Mouse (Mus musculus): ENCODE data around the gene Ntn1.

The Ntn1 gene

DNA sequence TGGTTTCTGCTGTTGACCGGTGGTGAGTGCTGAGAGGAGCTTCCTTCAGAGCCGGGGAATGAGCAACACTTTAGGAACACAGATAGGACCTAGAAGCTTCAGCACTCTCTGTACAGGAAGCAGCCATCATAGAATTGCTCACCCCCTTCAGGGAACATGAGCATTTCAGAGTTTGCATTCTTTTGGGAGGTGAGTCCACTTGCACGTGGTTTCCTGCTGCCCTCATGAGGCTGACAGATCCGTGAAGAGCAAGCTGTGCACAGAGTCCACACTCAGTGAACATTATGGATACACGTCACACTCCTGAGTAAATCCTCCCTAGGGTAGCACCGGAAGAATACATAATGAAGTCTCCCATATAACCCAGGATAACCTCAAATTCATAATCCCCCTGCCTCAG, 205.5 kb downstream of the Ntn1 start:
- DNase-seq (ENCODE audit: low spot score in 2 of 2) = no peak

DNA sequence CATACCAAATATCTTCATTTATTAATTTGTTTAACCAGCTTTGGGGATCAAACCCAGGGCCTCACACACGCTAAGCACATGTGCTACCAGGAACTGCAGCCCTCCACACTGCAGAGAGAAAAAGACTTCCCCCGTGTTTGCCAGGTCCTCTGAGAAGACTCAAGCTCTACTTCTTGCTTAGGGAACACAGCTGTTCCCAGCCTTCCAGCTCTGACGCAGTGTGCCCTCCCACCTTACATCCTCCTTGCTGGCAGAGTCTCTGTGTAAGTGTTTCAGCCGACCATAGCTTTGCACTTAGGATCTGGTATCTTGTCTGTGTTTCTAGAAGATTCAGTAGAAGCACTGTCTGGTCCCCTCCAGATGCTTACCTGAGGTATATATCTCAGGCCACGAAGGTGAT, 209.8 kb downstream of the Ntn1 start:
- no peak for DNase-seq (ENCODE audit: low spot score in 2 of 2)

DNA sequence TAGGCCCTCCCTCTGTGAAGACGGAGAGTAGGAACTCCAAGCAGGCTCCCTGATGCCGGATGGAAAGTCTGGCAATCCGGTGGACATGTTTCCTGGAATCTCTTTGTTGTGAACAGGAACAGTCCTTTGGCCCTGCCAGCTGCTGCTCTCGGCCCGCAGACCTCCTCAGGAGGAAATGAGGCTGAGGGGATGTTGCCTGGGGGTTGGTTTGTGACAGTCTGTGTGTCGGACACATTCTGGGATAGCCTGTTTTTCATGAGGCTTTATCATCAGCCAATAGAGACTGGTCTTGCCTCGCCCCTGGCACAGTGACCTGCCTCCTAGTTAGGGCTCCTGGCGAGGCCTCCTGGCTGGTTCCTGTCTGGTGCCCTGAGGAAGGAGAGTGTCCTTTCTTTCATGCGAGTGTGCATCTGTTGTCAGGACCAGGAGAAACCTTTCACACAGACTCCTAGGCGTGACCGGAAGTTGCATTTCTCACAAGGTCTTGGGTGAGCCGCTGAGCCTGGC, 211.9 kb downstream of the Ntn1 start:
- DNase-seq (ENCODE audit: low spot score in 2 of 2) = no peak

DNA sequence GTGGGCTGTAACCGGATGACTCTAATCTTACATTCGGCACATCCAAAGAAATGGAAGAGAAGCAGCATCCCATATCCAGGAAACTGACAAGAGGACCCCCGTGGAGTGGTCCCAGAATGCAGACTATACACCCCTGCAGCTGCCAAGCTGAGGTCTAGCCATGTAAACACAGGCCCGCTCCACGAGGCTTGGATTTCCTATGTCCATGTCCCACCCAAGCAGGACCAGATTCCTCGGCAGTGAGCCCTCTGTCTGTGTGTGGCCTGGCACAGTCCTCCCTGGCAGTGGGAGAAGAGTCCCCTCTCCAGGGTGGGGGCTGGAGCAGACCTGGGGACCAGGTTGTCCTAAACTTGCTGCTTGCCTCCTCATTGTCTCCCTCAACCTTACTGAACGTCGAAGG, 213.4 kb downstream of the Ntn1 start:
- DNase-seq (ENCODE audit: low spot score in 2 of 2) = no peak

DNA sequence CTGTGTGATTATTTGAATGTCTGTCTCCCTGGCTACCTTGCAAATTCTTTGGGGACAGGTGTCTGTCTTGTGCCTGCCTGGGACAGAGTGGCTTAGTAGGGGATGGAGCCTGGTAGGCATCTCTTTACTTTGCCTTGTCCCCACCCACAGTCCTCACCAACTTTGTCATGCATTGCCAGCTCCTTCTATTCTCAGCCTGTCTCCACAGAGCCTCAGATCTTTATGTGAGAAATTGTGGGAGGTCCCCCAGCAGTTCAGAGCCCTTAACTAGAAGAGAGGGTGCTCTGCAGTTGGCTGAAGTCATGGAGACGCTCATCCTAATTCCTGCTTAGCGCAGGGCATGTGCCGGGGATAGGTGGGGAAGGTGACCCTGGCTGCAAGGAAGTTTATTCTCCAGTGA, 215.0 kb downstream of the Ntn1 start:
- DNase-seq (ENCODE audit: low spot score in 2 of 2) = no peak

DNA sequence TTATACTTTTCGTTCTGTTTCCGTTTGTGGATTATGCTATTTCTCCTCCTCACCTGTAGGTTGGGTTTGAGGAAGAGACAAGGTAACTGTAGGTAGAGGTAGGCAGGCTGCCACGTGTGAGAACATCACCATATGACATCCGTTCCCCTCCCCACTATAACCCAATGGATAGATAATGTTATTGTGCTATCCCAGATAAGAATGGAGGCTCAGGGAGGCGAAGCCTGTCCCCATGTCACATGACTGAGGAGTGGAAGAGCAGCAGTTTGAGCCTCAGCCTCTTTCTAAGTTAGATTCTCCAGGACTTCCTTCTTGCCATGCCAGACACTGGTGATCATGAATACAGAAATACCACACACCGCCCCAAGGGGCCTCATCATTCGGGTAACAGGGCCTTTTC, 223.2 kb downstream of the Ntn1 start:
- DNase-seq (ENCODE audit: low spot score in 2 of 2) = no peak

DNA sequence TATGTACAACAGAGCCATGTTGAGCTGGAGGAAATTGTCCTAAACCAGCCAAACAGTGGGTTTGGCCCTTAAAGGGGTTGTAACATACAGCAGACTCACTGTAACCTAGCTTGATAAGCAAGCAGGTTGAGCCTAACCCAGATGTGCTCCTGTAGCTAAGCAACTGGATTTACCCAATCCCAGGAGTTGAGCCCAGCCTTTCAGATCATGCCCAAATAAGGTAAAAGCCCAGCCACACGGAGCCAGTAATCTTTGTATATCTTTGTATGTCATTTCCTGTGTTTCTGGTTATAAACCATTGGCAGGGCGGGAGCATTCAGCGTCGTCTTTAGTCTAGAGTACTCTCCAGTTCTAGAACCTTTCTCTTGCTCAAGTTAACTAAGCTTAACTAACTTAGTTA, 224.1 kb downstream of the Ntn1 start:
- DNase-seq (ENCODE audit: low spot score in 2 of 2) = no peak

DNA sequence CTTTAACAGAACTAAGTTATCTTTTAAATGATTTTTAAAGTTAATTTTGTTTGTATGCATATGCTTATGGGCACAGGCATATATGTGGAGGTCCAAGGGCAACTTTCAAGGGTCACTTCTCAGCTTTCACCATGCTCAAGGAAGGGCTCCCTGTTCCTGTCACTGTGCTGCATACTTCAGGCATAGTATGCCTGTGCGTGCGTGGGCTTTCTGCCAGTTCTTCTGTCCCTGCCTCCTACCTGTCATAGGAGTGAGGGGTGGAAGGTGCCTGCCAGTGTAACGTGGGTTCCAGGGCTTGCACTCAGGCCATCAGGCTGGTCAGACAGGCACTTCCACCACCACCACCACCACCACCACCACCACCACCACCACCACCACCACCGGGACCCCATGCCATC, 228.0 kb downstream of the Ntn1 start:
- no peak for DNase-seq (ENCODE audit: low spot score in 2 of 2)

DNA sequence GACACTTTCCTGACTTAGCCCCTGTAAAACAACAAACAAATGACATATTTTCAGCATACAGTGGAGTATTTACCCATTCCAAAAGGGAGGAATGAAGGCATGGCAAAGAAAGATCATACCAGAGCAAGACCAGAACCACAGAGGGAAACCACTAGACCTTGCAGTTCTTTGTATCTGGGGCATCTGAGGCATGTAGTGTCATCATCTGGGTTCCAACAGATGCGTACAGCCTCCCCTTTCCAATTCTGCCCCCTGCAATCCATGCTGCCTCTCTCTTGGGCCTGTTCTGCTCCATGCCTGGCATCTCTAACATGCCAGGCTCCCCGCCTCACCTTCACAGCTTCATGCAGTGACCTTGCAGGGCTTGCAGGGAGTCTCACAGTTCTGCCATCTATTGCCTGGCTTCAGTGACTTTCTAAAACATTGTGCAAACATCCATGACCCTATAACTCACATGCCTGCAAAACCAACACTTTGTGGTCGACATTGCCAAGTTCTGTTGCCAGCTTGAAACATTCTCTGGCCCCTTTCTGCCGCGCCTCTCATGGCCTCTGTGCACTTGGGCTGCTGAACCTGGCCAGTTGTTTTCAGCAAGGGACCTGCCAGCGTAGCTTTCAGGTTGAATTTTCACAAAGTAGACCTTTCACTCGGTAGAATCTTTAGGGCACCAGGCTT, 228.5 kb downstream of the Ntn1 start:
- no peak for DNase-seq (ENCODE audit: low spot score in 2 of 2)

DNA sequence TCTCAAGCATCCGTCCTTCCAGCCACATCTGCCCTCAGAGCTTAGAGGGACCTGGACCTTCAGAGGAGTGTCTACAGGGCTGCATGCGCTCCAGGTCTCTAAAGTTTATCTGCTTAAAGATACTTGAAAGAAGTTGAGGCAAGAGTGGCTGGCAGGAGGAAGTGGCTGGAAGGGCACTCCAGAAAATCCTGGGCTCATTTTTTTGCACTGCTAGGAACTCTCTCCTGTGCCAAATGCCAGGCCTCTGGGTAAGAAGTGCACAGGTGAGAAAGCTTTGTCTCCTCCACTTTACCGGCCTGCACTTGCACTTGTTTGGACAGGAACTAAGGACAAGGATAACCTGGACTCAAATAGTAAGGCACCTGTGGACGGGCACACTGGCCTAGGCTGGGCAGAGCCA, 232.2 kb downstream of the Ntn1 start:
- DNase-seq (ENCODE audit: low spot score in 2 of 2) = no peak

DNA sequence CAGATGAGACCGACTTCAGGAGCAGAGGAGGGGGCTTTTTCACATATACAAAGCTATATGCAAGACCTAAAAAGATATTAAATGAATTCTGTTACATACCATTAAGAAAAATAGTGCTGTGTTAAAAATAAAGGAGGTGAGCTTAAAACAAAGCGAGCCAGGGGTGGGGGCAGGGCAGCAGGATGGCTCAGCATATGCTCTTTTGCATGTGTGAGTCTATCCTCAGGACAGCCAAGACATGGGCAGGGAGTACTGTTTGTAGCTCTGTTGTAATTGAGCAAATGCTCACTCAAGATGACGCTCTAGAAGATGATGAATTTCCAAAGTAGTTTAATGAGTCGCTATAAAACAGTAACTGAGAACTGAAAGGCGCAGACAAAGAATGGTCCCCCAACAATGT, 236.2 kb downstream of the Ntn1 start:
- no peak for DNase-seq (ENCODE audit: low spot score in 2 of 2)

DNA sequence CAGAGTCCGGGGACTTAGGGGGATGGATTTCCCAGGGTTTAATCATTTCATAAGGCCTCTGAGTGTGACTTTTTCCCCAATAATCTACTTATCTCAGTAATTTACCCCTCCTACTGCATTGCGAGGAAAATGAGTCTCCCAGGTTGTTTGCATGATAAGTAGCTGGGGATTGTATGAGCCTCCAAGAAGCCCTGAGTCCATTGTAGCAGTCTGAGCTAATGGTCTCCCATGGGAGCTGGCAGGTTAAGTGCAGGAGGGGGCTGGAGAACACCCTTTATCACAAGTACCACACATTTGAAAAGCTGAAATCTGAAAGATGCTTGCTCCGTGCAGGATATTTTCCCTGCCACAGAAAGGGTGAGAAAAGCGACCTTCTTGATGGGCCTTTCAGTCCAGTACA, 240.8 kb downstream of the Ntn1 start:
- DNase-seq (ENCODE audit: low spot score in 2 of 2) = no peak

Measured in thymus, postnatal 10 days (tissue).